Mouse (Mus musculus): ENCODE results near the gene Nat8f6. TPM values are rescaled to one million over a fixed set of nuclear protein-coding genes. Genes with fewer than 3 reads are reported as not detected.
"Not testable (repeated sequence)": the region's sequence is repeated elsewhere in the genome, so short reads cannot be mapped to it uniquely, and the experiment has no call there.

Gene Nat8f6
- polyA plus RNA-seq, 1 experiment = not detected

GRCm38 (mm10) chr6:85851062-85851773 is 30.5 kb upstream of the Nat8f6 start:
- DNase-seq (ENCODE audit: low read depth) = no peak

DNA sequence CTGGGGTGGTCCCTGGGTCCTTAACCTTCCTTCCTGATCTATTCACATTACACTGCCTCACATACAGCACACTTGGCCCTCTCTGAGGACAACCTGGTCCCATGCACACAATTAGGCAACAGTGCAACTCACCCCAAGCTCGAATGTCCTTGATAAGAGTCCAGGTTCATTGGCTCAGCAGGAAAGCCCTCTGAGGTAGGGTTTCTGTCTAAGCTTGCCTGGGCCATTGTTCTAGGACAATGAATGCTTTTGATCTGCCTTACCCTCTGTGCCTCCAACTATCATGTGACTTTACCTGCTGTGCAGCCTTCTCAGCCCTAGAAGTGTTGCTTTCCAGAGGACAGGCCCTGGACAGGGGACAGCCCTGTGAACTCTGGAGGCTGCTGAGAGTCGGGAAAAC is 28.5 kb upstream of the Nat8f6 start:
- no peak for DNase-seq (ENCODE audit: low read depth)
- no peak for TF ChIP-seq CTCF (IDR thresholded peaks at IDR 0.05; ENCODE audit: borderline replicate concordance, extremely low read depth, insufficient read depth, insufficient read length)
- no peak for TF ChIP-seq POLR2A (IDR thresholded peaks at IDR 0.05; ENCODE audit: borderline replicate concordance, extremely low read depth, insufficient read depth, insufficient read length, poor library complexity, severe bottlenecking)

More at GRCm38 (mm10) chr6:85851062-85851773, 30.5 kb upstream of the Nat8f6 start:
- TF ChIP-seq CTCF (IDR thresholded peaks at IDR 0.05; ENCODE audit: borderline replicate concordance, extremely low read depth, insufficient read depth, insufficient read length) = no peak
- TF ChIP-seq POLR2A (IDR thresholded peaks at IDR 0.05; ENCODE audit: borderline replicate concordance, extremely low read depth, insufficient read depth, insufficient read length, poor library complexity, severe bottlenecking) = no peak

- TF ChIP-seq POLR2A (IDR thresholded peaks at IDR 0.05; ENCODE audit: borderline replicate concordance, extremely low read depth, insufficient read depth, insufficient read length, poor library complexity, severe bottlenecking) (no peak), CTCF (IDR thresholded peaks at IDR 0.05; ENCODE audit: borderline replicate concordance, extremely low read depth, insufficient read depth, insufficient read length) (no peak)
- no peak for DNase-seq (ENCODE audit: low read depth)
Measured at GRCm38 (mm10) chr6:85848140-85848539, 27.4 kb upstream of the Nat8f6 start.

DNA sequence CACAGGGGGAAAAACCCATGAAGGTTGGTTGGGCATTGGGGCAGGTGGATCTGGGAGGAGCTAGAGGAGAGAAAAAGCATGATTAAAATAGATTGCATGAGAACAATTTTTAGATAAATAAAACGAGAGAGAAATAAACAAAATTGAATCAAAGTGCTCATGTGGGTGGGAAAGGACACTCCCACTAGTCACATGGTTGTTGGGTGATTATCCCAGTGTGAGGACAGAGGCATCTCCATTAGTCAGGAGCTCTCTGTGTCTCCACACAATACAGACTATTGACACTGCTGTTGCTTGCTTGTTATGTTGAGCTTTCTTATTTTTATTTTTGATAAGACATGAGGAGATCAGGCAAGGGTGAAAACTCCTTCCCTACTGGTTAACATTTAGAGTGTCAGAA is 26.2 kb upstream of the Nat8f6 start:
- no peak for TF ChIP-seq CTCF (IDR thresholded peaks at IDR 0.05; ENCODE audit: borderline replicate concordance, extremely low read depth, insufficient read depth, insufficient read length)
- TF ChIP-seq POLR2A (IDR thresholded peaks at IDR 0.05; ENCODE audit: borderline replicate concordance, extremely low read depth, insufficient read depth, insufficient read length, poor library complexity, severe bottlenecking) = no peak
- DNase-seq (ENCODE audit: low read depth) = no peak

DNA sequence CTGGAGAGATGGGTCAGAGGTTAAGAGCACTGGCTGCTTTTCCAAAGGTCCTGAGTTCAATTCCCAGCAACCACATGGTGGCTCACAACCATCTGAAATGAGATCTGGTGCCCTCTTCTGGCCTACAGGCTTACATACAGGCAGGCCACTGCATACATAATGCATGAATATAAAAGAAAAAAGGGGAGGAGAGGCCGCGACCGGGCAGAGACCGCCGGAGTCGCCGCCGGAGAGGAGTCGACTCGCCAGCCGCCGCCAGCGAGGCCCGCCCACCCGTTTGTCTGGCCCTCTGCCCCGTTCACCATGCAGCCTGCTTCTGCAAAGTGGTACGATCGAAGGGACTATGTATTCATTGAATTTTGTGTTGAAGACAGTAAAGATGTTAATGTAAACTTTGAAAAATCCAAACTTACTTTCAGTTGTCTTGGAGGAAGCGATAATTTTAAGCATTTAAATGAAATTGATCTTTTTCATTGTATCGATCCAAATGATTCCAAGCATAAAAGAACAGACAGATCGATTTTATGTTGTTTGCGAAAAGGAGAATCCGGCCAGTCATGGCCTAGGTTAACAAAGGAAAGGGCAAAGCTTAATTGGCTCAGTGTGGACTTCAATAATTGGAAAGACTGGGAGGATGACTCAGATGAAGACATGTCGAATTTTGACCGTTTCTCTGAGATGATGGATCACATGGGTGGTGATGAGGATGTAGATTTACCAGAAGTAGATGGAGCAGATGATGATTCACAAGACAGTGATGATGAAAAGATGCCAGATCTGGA is 23.1 kb upstream of the Nat8f6 start:
- not testable (repeated sequence) for DNase-seq (ENCODE audit: low read depth)

- peak; percentile 84 for DNase-seq (ENCODE audit: low read depth)
Measured at GRCm38 (mm10) chr6:85839982-85840381, 19.2 kb upstream of the Nat8f6 start.

DNA sequence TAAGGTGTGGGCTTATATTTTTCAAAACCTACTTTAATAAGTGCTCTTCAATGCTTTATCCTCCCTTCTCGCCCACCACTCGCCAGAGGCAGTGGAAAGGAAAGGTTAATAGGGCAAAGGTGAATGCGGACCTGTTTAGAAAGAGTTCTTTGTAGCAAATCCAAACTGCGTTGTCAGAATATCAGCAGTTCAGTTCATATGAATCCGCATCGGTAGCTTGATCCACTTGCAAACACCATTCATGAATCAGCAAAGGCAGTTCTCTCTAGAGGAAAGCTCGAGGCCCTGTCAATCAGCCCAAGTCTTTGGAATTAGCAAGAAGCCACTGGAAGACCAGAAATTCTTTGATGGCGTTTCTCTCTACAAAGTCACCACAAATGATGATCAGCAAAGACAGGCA is 17.9 kb upstream of the Nat8f6 start:
- DNase-seq (ENCODE audit: low read depth) = peak; percentile 25
- no peak for TF ChIP-seq POLR2A (IDR thresholded peaks at IDR 0.05; ENCODE audit: borderline replicate concordance, extremely low read depth, insufficient read depth, insufficient read length, poor library complexity, severe bottlenecking)
- no peak for TF ChIP-seq CTCF (IDR thresholded peaks at IDR 0.05; ENCODE audit: borderline replicate concordance, extremely low read depth, insufficient read depth, insufficient read length)

More at GRCm38 (mm10) chr6:85839982-85840381, 19.2 kb upstream of the Nat8f6 start:
- TF ChIP-seq POLR2A (IDR thresholded peaks at IDR 0.05; ENCODE audit: borderline replicate concordance, extremely low read depth, insufficient read depth, insufficient read length, poor library complexity, severe bottlenecking) (no peak), CTCF (IDR thresholded peaks at IDR 0.05; ENCODE audit: borderline replicate concordance, extremely low read depth, insufficient read depth, insufficient read length) (no peak)

- DNase-seq (ENCODE audit: low read depth) = peak; percentile 85
Measured at GRCm38 (mm10) chr6:85837307-85837706, 16.6 kb upstream of the Nat8f6 start.

DNA sequence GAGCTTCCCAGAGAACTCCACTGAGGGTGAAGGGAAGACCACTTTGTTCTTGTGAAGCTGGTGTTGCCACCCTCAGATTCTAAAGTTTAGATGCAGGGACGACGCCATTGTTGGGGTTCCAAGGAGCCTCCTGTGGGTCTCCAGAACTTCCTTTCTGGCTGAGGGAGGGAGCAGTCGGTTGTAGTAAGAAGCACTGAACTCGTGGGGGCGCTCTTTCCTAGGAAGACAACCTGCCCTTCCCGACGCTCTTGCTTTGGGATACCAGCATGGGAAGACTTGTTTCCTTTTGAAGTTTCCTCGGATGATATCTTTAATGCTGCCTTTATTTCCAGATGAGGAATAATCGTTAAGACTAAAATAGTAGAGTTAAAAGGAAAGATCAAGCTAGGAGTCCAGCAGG is 16.1 kb upstream of the Nat8f6 start:
- DNase-seq (ENCODE audit: low read depth) = peak; percentile 35

DNA sequence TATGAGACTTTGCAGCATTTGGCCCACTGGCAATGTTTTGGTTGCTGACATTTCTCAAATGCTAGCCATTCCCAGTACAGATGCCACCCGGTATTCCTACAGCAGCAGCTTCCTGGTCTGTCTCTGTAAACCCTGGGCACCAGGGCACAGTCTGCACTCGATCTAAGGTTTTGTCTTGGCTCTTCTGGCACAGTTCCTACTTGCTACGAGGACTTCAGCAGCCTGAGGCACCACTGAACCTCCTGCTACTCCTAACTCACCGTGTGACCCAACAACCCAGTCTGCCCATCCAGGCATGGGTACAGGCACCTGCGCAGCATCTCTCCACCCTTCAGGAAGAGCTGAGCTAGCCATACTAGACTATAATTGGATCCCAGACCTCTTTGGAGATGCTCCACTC is 15.3 kb upstream of the Nat8f6 start:
- not testable (repeated sequence) for DNase-seq (ENCODE audit: low read depth)

More for the DNA sequence above, 16.1 kb upstream of the Nat8f6 start:
- TF ChIP-seq CTCF (IDR thresholded peaks at IDR 0.05; ENCODE audit: borderline replicate concordance, extremely low read depth, insufficient read depth, insufficient read length) = 0 out of 2 replicates have a peak, but pooled peaks have one; percentile 1

DNA sequence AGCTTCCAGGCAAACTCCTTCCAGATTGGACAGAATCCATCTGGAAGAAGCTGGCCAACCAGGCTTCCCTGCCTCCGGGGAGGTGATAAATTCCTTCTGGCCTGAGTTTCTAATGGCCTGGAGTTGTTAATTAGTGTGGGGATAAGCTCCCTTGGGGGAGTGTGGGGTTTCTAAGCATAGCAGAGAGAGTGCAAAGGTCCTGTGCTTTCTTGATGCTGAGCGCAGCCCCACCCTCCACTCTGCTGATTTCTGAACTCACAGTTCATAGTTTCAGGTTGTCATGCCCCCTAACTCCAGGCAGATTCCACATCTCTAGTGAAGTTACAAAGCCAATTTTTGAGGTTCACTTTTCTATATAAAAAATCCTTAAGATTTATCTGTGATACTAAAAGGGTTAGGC is 14.3 kb upstream of the Nat8f6 start:
- DNase-seq (ENCODE audit: low read depth) = not testable (repeated sequence)

DNA sequence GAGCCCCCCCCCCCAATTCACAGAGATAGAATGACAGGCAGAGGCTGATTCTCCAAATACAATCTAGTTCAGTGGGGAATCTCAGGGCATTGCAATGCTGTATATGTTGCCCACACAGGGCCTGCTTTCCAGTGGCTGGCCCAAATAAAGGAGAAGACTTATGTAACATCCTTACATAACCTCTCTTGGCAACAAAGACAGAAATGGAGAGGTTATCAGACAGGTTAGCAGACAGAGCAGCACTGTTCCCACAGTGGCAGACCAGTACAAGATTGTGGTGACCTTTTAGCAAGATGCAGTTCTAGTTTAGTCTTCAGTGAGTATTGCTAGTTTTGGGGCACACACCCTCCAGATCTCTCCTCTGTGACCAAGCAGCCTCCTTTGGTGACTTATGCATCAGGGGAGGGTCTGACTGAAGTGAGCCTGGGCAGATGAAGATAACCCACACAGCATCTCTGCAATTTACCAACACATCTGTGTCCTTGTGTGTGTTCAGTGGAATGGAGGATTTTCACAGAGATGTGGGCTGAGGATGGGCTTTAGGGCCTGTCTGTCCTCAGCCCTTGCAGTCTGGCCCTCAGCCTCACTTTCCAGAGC is 13.8 kb upstream of the Nat8f6 start:
- not testable (repeated sequence) for DNase-seq (ENCODE audit: low read depth)

- TF ChIP-seq CTCF (IDR thresholded peaks at IDR 0.05; ENCODE audit: borderline replicate concordance, extremely low read depth, insufficient read depth, insufficient read length) = no peak
- no peak for DNase-seq (ENCODE audit: low read depth)
Measured at GRCm38 (mm10) chr6:85831796-85832321, 11.1 kb upstream of the Nat8f6 start, which contains the start of gene Nat8. Gene Nat8 (minus strand): TSS chr6:85832082.
